Comparison of ENCODE assay signal across 8 mouse cellular contexts in the genomic region with DNA sequence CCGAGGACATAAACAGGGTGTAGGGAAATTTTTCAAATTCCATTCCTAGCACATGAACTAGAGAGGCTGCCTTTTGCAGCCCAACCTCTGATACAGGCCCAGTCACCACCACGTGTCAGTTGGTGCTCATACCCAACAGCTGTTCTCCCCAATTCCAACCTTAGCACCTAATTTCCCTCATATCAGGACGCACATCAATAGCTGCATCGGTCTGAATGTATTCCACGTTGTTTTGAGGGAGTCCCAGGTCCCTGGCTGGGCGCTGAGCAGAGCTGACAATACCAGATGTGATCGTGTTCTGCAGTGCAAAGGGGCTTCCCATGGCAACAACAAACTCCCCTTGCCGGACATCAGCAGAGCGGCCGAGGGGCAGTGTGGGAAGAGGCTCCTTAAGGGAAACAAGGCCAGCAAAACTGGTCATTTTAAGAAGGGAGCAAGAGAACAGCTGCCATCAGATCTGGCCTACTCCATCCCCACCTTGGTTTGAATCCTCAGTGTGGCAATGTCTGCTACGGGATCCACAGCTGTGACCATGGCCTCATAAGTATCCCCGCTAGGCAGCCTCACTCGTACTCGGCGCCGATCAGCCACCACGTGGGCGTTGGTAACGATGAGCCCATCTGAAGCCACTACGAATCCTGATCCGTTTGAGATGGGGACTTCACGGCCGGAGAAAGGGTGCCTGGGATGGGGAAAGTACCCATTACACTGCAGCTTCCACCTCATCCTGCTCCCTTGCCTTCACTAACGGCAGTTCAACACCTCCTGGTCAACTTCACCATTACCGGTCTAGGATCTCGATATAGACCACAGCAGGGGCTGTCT. TPM values are rescaled to one million over a fixed set of nuclear protein-coding genes. Genes with fewer than 3 reads are reported as not detected.
DNase-seq lines count a peak whose midpoint lies in the region; ATAC-seq lines count a peak whose summit lies in the region.

No protein-coding gene starts in this region.

- DNase-seq in heart, postnatal 4 days: no peak
- DNase-seq in MN1 (ENCODE audit: low spot score): peak; percentile 67
- peak; percentile 62 for DNase-seq in embryonic facial prominence, embryonic 10.5 days (ENCODE audit: low spot score)
- peak; percentile 69 for DNase-seq in naive thymus-derived CD4-positive, alpha-beta T cell, adult 2 months (ENCODE audit: low read depth)
- peak; percentile 45 for DNase-seq in yolk sac, embryonic 10.5 days (ENCODE audit: low spot score)

- H3K4me3 ChIP-seq in heart, embryonic 12.5 days: peak overlapping the region; percentile 84
- peak overlapping the region; percentile 86 for H3K4me3 ChIP-seq in embryonic facial prominence, embryonic 10.5 days
- peak overlapping the region; percentile 98 for H3K4me3 ChIP-seq in hindbrain, embryonic 13.5 days
- H3K4me3 ChIP-seq in liver, embryonic 12.5 days: peak overlapping the region; percentile 89

- H3K27ac ChIP-seq in heart, embryonic 12.5 days (ENCODE audit: poor library complexity, severe bottlenecking): peak overlapping the region; percentile 85
- H3K27ac ChIP-seq in embryonic facial prominence, embryonic 10.5 days (replicated peaks): peak overlapping the region; percentile 93
- peak overlapping the region; percentile 92 for H3K27ac ChIP-seq in hindbrain, embryonic 13.5 days
- H3K27ac ChIP-seq in liver, embryonic 12.5 days: peak overlapping the region; percentile 94

- WGBS in heart, embryonic 12.5 days: 1% methylated on average over 26 of the region's 26 CpGs
- WGBS in embryonic facial prominence, embryonic 10.5 days: 3% methylated on average over 26 of the region's 26 CpGs
- WGBS in hindbrain, embryonic 13.5 days: 3% methylated on average over 26 of the region's 26 CpGs
- WGBS in liver, embryonic 12.5 days (ENCODE audit: insufficient replicate concordance): 3% methylated on average over 26 of the region's 26 CpGs

- H3K4me2 ChIP-seq in heart, embryonic 12.5 days: peak overlapping the region; percentile 99
- H3K4me2 ChIP-seq in hindbrain, embryonic 13.5 days: peak overlapping the region; percentile 91
- H3K4me2 ChIP-seq in liver, embryonic 12.5 days: peak overlapping the region; percentile 89

- peaks cover 37% of the 10 kb centered on the region for H3K36me3 ChIP-seq in heart, embryonic 12.5 days
- H3K36me3 ChIP-seq in embryonic facial prominence, embryonic 10.5 days (replicated peaks): peaks cover 50% of the 10 kb centered on the region
- peaks cover 38% of the 10 kb centered on the region for H3K36me3 ChIP-seq in hindbrain, embryonic 13.5 days
- H3K36me3 ChIP-seq in liver, embryonic 12.5 days: peaks cover 54% of the 10 kb centered on the region

- peak overlapping the region; percentile 93 for H3K9ac ChIP-seq in heart, embryonic 12.5 days
- H3K9ac ChIP-seq in hindbrain, embryonic 13.5 days: peak overlapping the region; percentile 95
- peak overlapping the region; percentile 96 for H3K9ac ChIP-seq in liver, embryonic 12.5 days

- H3K4me1 ChIP-seq in heart, embryonic 12.5 days (replicated peaks): peaks cover 21% of the 10 kb centered on the region
- peaks cover 33% of the 10 kb centered on the region for H3K4me1 ChIP-seq in embryonic facial prominence, embryonic 10.5 days
- H3K4me1 ChIP-seq in hindbrain, embryonic 13.5 days (replicated peaks): peaks cover 31% of the 10 kb centered on the region
- H3K4me1 ChIP-seq in liver, embryonic 12.5 days: peaks cover 56% of the 10 kb centered on the region

- peaks cover 20% of the 10 kb centered on the region for H3K27me3 ChIP-seq in heart, embryonic 12.5 days (replicated peaks)
- no peaks in the 10 kb centered on the region for H3K27me3 ChIP-seq in embryonic facial prominence, embryonic 10.5 days (replicated peaks; ENCODE audit: low read depth, poor library complexity, severe bottlenecking)
- no peaks in the 10 kb centered on the region for H3K27me3 ChIP-seq in hindbrain, embryonic 13.5 days
- no peaks in the 10 kb centered on the region for H3K27me3 ChIP-seq in liver, embryonic 12.5 days (replicated peaks)

- no peak for ATAC-seq in heart, embryonic 12.5 days (ENCODE audit: insufficient number of reproducible peaks, low FRiP score)
- ATAC-seq in hindbrain, embryonic 13.5 days (ENCODE audit: low FRiP score): peak; percentile 2; the same call in 1 of the 2 replicates
- ATAC-seq in liver, embryonic 12.5 days: no peak

- no peaks in the 10 kb centered on the region for H3K9me3 ChIP-seq in heart, embryonic 12.5 days (replicated peaks)
- H3K9me3 ChIP-seq in embryonic facial prominence, embryonic 10.5 days: no peaks in the 10 kb centered on the region
- no peaks in the 10 kb centered on the region for H3K9me3 ChIP-seq in hindbrain, embryonic 13.5 days
- no peaks in the 10 kb centered on the region for H3K9me3 ChIP-seq in liver, embryonic 12.5 days (replicated peaks)

RNA-seq across cellular contexts. Expression of a gene that starts 1.0 kb away (rescaled TPM):
- 120 and 131 TPM in 2 replicates for polyA plus RNA-seq in heart, embryonic 12.5 days (2016; fragmentation: Nextera tagmentation; extraction: Ambion mirVana)
- 10 to 100 TPM; 84.1 to 88.4 TPM for total RNA-seq in heart, postnatal 4 days (2021)
- polyA plus RNA-seq in embryonic facial prominence, embryonic 10.5 days (2016; fragmentation: Nextera tagmentation; extraction: Ambion mirVana): 148 and 172 TPM in 2 replicates
- polyA plus RNA-seq in hindbrain, embryonic 13.5 days (2015; fragmentation: Nextera tagmentation; extraction: Ambion mirVana): 168 and 178 TPM in 2 replicates
- 215 and 233 TPM in 2 replicates for polyA plus RNA-seq in liver, embryonic 12.5 days (2016; fragmentation: Nextera tagmentation; extraction: Ambion mirVana)

RNA-seq across cellular contexts. Expression of a gene that starts 1.7 kb away (rescaled TPM):
- polyA plus RNA-seq in heart, embryonic 12.5 days (2016; fragmentation: Nextera tagmentation; extraction: Ambion mirVana): 86.7 and 86.9 TPM in 2 replicates
- total RNA-seq in heart, postnatal 4 days (2021): 10 to 100 TPM; 42.6 to 43.5 TPM
- polyA plus RNA-seq in embryonic facial prominence, embryonic 10.5 days (2016; fragmentation: Nextera tagmentation; extraction: Ambion mirVana): 83.5 and 90.0 TPM in 2 replicates
- 68.6 and 74.6 TPM in 2 replicates for polyA plus RNA-seq in hindbrain, embryonic 13.5 days (2015; fragmentation: Nextera tagmentation; extraction: Ambion mirVana)
- 147 and 154 TPM in 2 replicates for polyA plus RNA-seq in liver, embryonic 12.5 days (2016; fragmentation: Nextera tagmentation; extraction: Ambion mirVana)

RNA-seq across cellular contexts. Expression of a gene that starts 4.3 kb away (rescaled TPM):
- 0.48 and 0.64 TPM in 2 replicates for polyA plus RNA-seq in heart, embryonic 12.5 days (2016; fragmentation: Nextera tagmentation; extraction: Ambion mirVana)
- total RNA-seq in heart, postnatal 4 days (2021): under 1 TPM; 0.59 to 0.62 TPM
- polyA plus RNA-seq in embryonic facial prominence, embryonic 10.5 days (2016; fragmentation: Nextera tagmentation; extraction: Ambion mirVana): 1.8 and 2.8 TPM in 2 replicates
- polyA plus RNA-seq in hindbrain, embryonic 13.5 days (2015; fragmentation: Nextera tagmentation; extraction: Ambion mirVana): 0.81 and 0.91 TPM in 2 replicates
- 5.0 and 5.4 TPM in 2 replicates for polyA plus RNA-seq in liver, embryonic 12.5 days (2016; fragmentation: Nextera tagmentation; extraction: Ambion mirVana)

RNA-seq across cellular contexts. Expression of a gene that starts 16.7 kb away (rescaled TPM):
- polyA plus RNA-seq in heart, embryonic 12.5 days (2016; fragmentation: Nextera tagmentation; extraction: Ambion mirVana): 0.18 and 0.24 TPM in 2 replicates
- total RNA-seq in heart, postnatal 4 days (2021): under 1 TPM in 1 of 2 experiments, not detected in 1; 0.20 TPM
- 8.4 and 10.4 TPM in 2 replicates for polyA plus RNA-seq in embryonic facial prominence, embryonic 10.5 days (2016; fragmentation: Nextera tagmentation; extraction: Ambion mirVana)
- polyA plus RNA-seq in hindbrain, embryonic 13.5 days (2015; fragmentation: Nextera tagmentation; extraction: Ambion mirVana): 1.6 and 2.8 TPM in 2 replicates
- polyA plus RNA-seq in liver, embryonic 12.5 days (2016; fragmentation: Nextera tagmentation; extraction: Ambion mirVana): 0.11 and 0.42 TPM in 2 replicates

RNA-seq across cellular contexts. Expression of a gene that starts 19.4 kb away (rescaled TPM):
- polyA plus RNA-seq in heart, embryonic 12.5 days (2016; fragmentation: Nextera tagmentation; extraction: Ambion mirVana): 5.7 and 8.0 TPM in 2 replicates
- total RNA-seq in heart, postnatal 4 days (2021): 1 to 10 TPM; 4.7 to 6.0 TPM
- polyA plus RNA-seq in embryonic facial prominence, embryonic 10.5 days (2016; fragmentation: Nextera tagmentation; extraction: Ambion mirVana): 11.4 and 11.6 TPM in 2 replicates
- 5.9 and 6.8 TPM in 2 replicates for polyA plus RNA-seq in hindbrain, embryonic 13.5 days (2015; fragmentation: Nextera tagmentation; extraction: Ambion mirVana)
- 3.1 and 3.2 TPM in 2 replicates for polyA plus RNA-seq in liver, embryonic 12.5 days (2016; fragmentation: Nextera tagmentation; extraction: Ambion mirVana)
